Mouse (Mus musculus): Measurements from ENCODE around the gene Sorcs3.

- TF ChIP-seq POLR2A (IDR thresholded peaks at IDR 0.05; ENCODE audit: borderline replicate concordance, insufficient read depth, low read length) (no peak), CTCF (IDR thresholded peaks at IDR 0.05; ENCODE audit: borderline replicate concordance, insufficient read depth, low read depth, low read length) (no peak)
These were observed 339.8 kb downstream of the Sorcs3 start for GRCm38 (mm10) chr19:48545421-48546132.
